Mouse (Mus musculus) erythroblast, embryonic 14.5 days (primary cell): ENCODE data around the gene Synpr.

Experiments used
- GATA1 ChIP-seq: IDR thresholded peaks from 2 replicates; pipeline ENCODE4 v1.6.1; 2012; ENCODE audit warnings: low read length, inconsistent platforms, mixed read lengths
- TAL1 ChIP-seq: IDR thresholded peaks from 3 replicates; pipeline ENCODE4 v1.6.1; 2012; ENCODE audit warnings: low read length, inconsistent platforms, mixed read lengths

- TF ChIP-seq TAL1 (no peak), GATA1 (no peak)
These were observed 9.6 kb downstream of the Synpr start for GRCm38 (mm10) chr14:13294200-13294599.
